8 mouse cellular contexts compared by ENCODE assay signal in the genomic region with DNA sequence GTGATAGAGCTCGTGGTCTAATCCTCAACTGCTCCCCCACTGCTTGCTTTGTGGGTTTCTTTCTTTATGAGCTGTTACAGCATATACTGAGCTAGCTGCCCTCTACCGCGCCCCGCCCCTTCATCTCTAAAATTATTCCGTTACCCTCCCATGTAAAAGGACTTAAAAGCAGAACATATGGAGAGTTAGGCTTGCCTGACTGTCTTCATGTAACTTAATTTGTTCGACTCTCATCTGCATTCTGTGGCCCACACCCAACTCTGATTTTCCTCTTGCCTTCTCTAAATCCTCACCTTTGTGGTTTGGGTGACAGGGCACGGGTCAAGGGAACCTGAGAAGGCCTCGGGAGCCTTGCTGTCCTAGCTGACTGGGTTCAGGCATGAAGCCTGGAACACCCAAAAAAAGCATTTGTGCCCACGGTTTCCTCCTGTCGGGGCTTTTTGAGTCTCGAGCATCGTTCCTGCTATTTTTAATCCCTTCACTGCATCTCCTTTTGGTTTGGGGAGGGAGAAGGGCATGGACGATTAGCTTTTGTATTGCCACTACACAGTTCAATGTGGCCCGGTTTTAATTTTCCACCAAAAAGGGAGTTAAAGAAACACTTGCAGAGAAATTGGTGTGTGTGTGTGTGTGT. TPM values are rescaled to one million over a fixed set of nuclear protein-coding genes. Genes with fewer than 3 reads are reported as not detected.
A peak's percentile ranks its signal among the peaks of the same experiment; 100 is the strongest.
DNase-seq lines count a peak whose midpoint lies in the region; ATAC-seq and TF ChIP-seq lines count a peak whose summit lies in the region.

No protein-coding gene starts in this region.

- 38% methylated on average over 14 of the region's 14 CpGs for WGBS in embryonic facial prominence, embryonic 12.5 days
- 46% methylated on average over 14 of the region's 14 CpGs for WGBS in embryonic facial prominence, embryonic 10.5 days
- 58% methylated on average over 14 of the region's 14 CpGs for WGBS in neural tube, embryonic 15.5 days

- no peak overlapping the region for H3K4me3 ChIP-seq in embryonic facial prominence, embryonic 12.5 days
- H3K4me3 ChIP-seq in embryonic facial prominence, embryonic 10.5 days, result no peak overlapping the region
- peak overlapping the region; percentile 37 for H3K4me3 ChIP-seq in left cerebral cortex, adult 2 months
- H3K4me3 ChIP-seq in neural tube, embryonic 15.5 days (replicated peaks), result peak overlapping the region; percentile 72

- H3K4me1 ChIP-seq in embryonic facial prominence, embryonic 12.5 days, result peaks cover 4% of the 10 kb centered on the region; the same call in 1 of the 2 replicates
- H3K4me1 ChIP-seq in embryonic facial prominence, embryonic 10.5 days, result peaks cover 23% of the 10 kb centered on the region
- H3K4me1 ChIP-seq in neural tube, embryonic 15.5 days, result peaks cover 18% of the 10 kb centered on the region

- DNase-seq in embryonic facial prominence, embryonic 10.5 days (ENCODE audit: low spot score), result no peak
- DNase-seq in spleen, adult 18-20 months, result peak; percentile 18 to 44
- DNase-seq in spleen, adult 12 weeks (ENCODE audit: low spot score), result no peak
- peak; percentile 37 to 43 for DNase-seq in left cerebral cortex, adult 2 months (ENCODE audit: extremely low spot score in 1 of 2, low spot score in 2 of 2)
- no peak for DNase-seq in liver
- DNase-seq in gastrocnemius, postnatal 10 days, result no peak

- H3K27ac ChIP-seq in embryonic facial prominence, embryonic 12.5 days, result no peak overlapping the region
- H3K27ac ChIP-seq in embryonic facial prominence, embryonic 10.5 days (replicated peaks), result no peak overlapping the region
- H3K27ac ChIP-seq in left cerebral cortex, adult 2 months, result peak overlapping the region; percentile 78
- no peak overlapping the region for H3K27ac ChIP-seq in neural tube, embryonic 15.5 days (replicated peaks)

- H3K9ac ChIP-seq in embryonic facial prominence, embryonic 12.5 days, result no peak overlapping the region
- no peak overlapping the region for H3K9ac ChIP-seq in neural tube, embryonic 15.5 days (replicated peaks)

- TF ChIP-seq CTCF in left cerebral cortex, adult 2 months (IDR thresholded peaks at IDR 0.05), result no peak

- H3K27me3 ChIP-seq in embryonic facial prominence, embryonic 12.5 days, result no peaks in the 10 kb centered on the region
- H3K27me3 ChIP-seq in embryonic facial prominence, embryonic 10.5 days (replicated peaks; ENCODE audit: low read depth, poor library complexity, severe bottlenecking), result peaks cover 12% of the 10 kb centered on the region
- no peaks in the 10 kb centered on the region for H3K27me3 ChIP-seq in neural tube, embryonic 15.5 days (replicated peaks)

- H3K9me3 ChIP-seq in embryonic facial prominence, embryonic 12.5 days, result no peaks in the 10 kb centered on the region
- H3K9me3 ChIP-seq in embryonic facial prominence, embryonic 10.5 days, result no peaks in the 10 kb centered on the region
- H3K9me3 ChIP-seq in neural tube, embryonic 15.5 days (replicated peaks), result no peaks in the 10 kb centered on the region

- peak overlapping the region; percentile 89 for H3K4me2 ChIP-seq in embryonic facial prominence, embryonic 12.5 days (replicated peaks)
- H3K4me2 ChIP-seq in neural tube, embryonic 15.5 days, result peak overlapping the region; percentile 75

- H3K36me3 ChIP-seq in embryonic facial prominence, embryonic 12.5 days, result no peaks in the 10 kb centered on the region
- H3K36me3 ChIP-seq in embryonic facial prominence, embryonic 10.5 days (replicated peaks), result no peaks in the 10 kb centered on the region
- H3K36me3 ChIP-seq in neural tube, embryonic 15.5 days, result no peaks in the 10 kb centered on the region

- no peak for ATAC-seq in embryonic facial prominence, embryonic 12.5 days (ENCODE audit: insufficient number of reproducible peaks, insufficient read depth, low FRiP score, low TSS enrichment)
- ATAC-seq in neural tube, embryonic 15.5 days (ENCODE audit: low FRiP score), result no peak

- intact Hi-C loops in left cerebral cortex, adult 2 months (cut with DNase I), result loop anchor here (5.0 to 10.0 kb wide), 3 partner anchors 61 to 273 kb away; no protein-coding TSS in a partner anchor

RNA-seq across cellular contexts. Expression of a gene that starts 1.4 kb away (rescaled TPM):
- 5.6 and 6.3 TPM in 2 replicates for polyA plus RNA-seq in embryonic facial prominence, embryonic 12.5 days (2016; fragmentation: Nextera tagmentation; extraction: Ambion mirVana)
- 3.7 and 5.3 TPM in 2 replicates for polyA plus RNA-seq in embryonic facial prominence, embryonic 10.5 days (2016; fragmentation: Nextera tagmentation; extraction: Ambion mirVana)
- total RNA-seq in left cerebral cortex, adult 2 months (2021), result 10 to 100 TPM; 58.3 to 60.1 TPM
- 10.0 and 10.5 TPM in 2 replicates for polyA plus RNA-seq in neural tube, embryonic 15.5 days (2015; fragmentation: Nextera tagmentation; extraction: Ambion mirVana)
- total RNA-seq in gastrocnemius, postnatal 10 days (2021), result 1 to 10 TPM; 2.9 to 3.7 TPM

Comparison
In these comparisons a context has a peak if more than half of its experiments do, and no peak if none do; other contexts are left out.
1. DNase-seq: peak in spleen, adult 18-20 months (2 of 2) and left cerebral cortex, adult 2 months (2 of 2); none in embryonic facial prominence, embryonic 10.5 days (single experiment), spleen, adult 12 weeks (single experiment), liver (single experiment) and gastrocnemius, postnatal 10 days (single experiment).
2. H3K4me3 ChIP-seq: peak in left cerebral cortex, adult 2 months (single experiment) and neural tube, embryonic 15.5 days (single experiment); none in embryonic facial prominence, embryonic 12.5 days (single experiment) and embryonic facial prominence, embryonic 10.5 days (single experiment).